Mouse (Mus musculus): ENCODE measurements around the gene Sema3f. TPM values are rescaled to one million over a fixed set of nuclear protein-coding genes. Genes with fewer than 3 reads are reported as not detected.

Gene Sema3f
- total RNA-seq, 2 experiments from 2014 or later: 13.1 to 13.9 TPM

DNA sequence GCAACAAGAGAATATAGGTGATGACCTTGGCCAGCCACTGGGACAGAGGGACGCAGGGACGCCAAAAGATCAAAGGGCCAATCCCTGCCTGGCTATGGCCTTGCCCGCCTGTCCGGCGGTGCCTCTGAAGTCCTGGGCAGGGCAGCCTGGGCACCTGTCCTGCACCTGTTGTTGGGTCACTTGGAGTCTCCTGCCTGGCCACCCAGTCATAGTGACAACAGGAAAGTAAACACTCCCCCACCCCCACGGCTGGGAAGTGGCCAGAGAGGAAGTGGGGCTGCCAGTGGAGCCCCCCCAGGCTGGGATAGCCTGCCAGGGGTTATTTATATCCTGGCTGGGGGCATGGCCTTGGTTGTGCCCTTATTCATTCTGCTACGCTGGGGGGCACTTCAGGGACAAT, 15.6 kb downstream of the Sema3f start:
- DNase-seq (ENCODE audit: low spot score in 2 of 2): no peak

DNA sequence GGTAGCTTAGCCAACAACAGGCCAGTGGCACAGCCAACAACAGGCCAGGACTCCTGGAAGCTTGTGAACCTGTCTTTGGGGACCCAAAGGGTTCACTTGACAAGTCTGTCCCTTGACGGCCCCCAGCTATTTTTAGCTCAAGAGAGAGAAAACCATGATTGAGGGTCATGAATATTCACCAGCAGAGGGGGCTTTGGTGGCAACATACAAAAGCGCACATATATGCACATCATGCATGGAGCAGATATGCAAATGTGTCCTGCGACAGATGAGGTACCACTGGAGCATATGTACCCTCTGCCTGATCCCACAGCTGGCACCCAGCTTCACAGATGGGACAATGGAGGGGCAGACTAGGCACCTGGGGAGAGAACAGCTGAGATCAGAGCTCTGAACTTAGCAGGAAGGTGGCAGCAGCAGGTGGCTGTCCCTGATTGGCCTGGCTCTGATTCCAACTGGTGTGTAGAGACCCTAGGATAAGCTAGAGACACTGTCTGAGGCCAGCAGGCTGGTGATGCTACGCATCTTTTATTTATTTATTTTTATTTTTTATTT, 16.8 kb downstream of the Sema3f start:
- DNase-seq (ENCODE audit: low spot score in 2 of 2): no peak

DNA sequence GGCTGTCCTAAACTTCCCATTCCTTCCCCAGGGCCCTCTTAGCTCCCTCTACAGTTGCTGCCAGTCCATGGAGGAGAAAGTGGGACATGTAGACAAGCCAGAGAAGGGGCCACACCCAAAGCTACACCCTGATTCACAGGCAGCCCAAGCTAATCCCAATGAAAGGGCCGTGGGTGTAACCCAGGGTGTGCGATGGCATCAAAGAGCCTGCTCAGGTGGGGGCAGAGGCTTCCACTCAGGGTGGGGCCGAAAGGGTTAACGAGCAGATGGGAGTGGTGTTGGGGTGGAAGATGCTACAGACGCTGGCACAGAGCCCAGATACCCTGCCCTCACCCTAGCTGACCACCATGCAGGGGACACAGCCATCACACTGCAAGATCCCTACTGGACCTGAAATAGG, 17.5 kb downstream of the Sema3f start:
- no peak for DNase-seq (ENCODE audit: low spot score in 2 of 2)

DNA sequence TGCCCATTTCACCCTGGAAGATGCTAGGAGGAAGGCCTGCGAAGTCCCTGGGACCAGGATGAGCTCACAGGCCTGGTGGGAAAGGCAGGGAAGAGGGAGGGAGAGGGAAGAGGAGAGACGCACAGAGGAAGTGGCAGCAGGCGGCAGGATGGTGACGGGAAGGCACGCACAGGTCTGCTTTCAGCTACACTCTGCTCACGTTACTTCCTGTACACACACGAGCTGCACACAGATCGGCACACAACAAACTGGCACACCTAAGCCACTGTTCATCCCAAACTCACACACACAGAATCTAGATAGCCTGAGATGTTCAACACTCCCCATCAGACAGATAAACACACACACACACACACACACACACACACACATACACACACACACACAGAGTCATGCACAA, 19.9 kb downstream of the Sema3f start:
- DNase-seq (ENCODE audit: low spot score in 2 of 2): no peak

DNA sequence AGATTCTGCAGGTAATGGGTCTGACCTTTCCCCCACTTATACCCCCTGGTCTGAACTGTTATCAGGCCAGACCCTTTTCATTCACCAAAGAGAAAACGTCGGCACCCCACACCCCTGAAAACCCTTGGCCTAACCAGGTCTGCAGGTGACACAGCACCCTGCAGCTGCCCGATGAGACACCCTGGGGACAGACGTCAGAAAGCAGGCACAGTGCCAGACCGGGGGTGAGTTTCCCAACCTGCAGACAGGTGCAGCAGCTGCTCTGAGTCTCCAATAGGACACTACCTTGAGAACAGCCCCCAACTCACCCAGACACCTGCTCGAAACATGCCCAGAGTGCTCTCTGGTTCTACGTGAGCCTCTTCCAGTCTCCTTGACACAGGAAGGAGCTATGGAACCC, 21.3 kb downstream of the Sema3f start:
- DNase-seq (ENCODE audit: low spot score in 2 of 2): no peak

DNA sequence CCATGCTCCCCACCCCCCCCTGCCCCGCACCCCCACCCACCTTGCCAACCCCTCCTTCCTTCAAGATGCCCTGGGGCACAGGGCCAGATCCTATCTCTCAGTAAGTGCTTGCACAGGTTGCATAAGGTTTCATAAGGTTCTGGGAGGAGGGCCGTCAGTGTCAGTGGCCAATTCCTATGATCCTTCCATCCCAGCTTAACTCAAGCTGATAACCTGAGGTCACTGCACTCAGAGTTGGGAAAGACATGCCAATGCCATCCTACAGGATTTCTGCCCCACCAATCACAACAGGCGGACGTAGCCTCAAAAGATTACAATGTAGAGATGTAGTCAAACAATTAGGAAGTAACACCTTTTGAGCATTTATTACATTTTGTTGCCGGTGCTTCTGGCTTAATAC, 21.9 kb downstream of the Sema3f start:
- no peak for DNase-seq (ENCODE audit: low spot score in 2 of 2)

DNA sequence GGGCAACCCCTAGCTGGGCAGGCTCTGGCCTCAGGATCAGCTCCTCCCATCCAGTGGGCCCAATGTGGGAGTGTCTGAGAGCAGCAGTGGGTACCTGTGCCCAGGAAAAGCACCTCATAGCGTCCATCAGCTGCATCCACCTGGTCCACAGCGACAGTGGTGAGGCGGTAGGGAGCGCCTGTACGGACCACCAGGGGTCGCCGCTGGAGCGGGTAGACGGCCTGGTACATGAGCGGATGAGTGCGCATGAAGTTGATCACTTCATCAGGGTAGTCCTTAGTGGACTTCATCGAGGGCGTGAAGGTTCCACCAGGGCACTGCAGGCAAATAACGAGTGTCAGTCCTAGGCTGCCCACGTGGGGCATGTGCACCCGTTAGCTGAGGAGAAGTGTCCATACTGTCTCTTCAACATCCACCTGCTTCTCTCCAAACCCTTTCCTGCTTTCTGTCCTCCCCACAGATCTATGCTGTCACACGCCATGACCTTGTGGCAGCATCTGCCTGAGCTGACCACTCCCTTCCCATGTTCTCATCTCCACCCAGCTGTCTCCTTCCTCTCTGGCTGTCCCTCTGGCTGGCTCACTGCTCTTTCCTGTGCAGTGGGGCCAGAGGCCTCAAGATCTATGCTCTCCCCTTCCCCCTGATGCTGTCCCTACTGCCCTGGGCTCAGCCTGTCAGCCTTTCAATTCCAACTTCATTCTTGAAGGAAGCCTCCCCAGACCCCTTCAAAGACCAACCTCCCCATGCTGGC, 24.9 kb downstream of the Sema3f start:
- no peak for DNase-seq (ENCODE audit: low spot score in 2 of 2)

DNA sequence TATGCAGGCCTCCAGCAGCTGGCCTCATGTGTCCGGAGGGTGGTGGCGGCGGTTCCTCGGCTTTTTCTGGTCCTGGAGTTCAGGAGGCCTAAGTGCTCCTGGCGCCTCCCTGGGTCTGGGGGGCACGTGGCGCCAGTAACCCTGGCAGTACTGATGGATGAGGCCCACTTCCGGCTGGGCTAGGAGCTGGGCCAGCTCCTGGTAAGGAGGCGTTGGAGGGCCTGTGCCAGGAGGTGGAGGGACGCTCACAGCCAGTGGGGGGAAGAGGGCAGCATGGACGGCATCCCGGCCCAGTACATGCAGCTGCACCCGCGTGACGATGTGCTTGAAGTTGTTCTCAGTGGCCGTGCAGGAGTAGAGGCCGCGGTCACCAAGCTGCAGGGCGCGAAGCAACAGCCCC, 27.9 kb downstream of the Sema3f start:
- DNase-seq (ENCODE audit: low spot score in 2 of 2): no peak

DNA sequence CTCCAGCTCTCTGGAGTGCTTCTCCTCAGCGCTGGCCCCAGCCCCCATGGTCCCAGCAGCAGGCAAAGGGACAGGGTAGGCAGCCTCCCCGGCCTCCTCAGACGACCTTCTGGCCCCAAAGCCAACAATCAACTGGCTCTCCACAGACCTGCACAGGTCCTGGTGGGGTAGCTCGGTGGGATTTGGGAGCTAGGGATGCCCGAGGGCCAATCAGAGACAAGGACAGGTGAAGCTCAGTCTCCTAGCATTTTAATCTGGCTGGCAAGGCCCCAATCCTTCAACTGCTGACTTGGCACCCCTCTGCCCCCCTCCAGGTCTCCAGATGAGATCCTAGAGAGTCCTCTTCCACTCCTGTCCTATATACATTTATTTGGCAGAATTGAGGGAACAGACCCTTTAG, 30.8 kb downstream of the Sema3f start, which contains the start of gene Gnat1:
Gnat1 (minus strand) TSS at position 212 of the 400 bp plus-strand sequence.
- no peak for DNase-seq (ENCODE audit: low spot score in 2 of 2)

DNA sequence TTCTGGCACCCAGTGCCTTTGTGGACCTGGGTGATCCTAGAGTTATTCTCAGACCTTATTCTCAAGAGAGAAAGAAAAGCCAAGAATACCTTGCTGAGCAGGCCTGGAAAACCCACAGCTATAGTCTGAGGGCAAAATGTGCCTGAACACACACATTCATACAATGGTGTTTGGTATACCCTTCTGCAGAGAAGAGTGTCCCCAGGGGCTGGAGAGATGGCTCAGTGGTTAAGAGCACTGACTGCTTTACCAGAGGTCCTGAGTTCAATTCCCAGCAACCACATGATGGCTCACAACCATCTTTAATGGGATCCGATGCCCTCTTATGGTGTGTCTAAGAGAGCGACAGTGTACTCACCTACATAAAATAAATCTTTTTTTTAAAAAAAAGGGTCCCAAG, 31.4 kb downstream of the Sema3f start:
- no peak for DNase-seq (ENCODE audit: low spot score in 2 of 2)

DNA sequence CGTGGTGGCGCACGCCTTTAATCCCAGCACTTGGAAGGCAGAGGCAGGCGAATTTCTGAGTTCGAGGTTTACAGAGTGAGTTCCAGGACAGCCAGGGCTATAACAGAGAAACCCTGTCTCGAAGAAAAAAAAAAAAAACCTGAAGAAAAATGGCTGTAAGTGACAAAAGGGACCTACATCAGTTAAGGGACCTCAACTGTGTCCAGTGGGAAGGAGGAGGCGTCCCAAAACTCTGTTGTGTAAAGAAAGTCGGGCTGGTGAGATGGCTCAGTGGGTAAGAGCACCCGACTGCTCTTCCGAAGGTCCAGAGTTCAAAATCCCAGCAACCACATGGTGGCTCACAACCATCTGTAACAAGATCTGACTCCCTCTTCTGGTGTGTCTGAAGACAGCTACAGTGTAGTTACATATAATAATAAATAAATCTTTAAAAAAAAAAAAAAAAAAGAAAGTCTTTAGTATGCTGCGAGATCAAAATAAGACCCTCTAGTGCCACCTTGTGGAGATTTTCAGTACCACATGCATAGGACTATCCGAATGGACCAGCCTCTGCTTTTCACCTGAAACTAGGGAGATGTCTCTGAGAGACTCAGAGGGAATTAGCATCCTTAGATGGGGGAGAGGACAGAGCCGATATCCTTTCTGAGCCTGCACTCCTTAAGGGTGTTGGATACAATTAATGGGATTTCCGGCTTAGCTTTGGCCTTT, 32.3 kb downstream of the Sema3f start:
- DNase-seq (ENCODE audit: low spot score in 2 of 2): peak; percentile 74 to 87

DNA sequence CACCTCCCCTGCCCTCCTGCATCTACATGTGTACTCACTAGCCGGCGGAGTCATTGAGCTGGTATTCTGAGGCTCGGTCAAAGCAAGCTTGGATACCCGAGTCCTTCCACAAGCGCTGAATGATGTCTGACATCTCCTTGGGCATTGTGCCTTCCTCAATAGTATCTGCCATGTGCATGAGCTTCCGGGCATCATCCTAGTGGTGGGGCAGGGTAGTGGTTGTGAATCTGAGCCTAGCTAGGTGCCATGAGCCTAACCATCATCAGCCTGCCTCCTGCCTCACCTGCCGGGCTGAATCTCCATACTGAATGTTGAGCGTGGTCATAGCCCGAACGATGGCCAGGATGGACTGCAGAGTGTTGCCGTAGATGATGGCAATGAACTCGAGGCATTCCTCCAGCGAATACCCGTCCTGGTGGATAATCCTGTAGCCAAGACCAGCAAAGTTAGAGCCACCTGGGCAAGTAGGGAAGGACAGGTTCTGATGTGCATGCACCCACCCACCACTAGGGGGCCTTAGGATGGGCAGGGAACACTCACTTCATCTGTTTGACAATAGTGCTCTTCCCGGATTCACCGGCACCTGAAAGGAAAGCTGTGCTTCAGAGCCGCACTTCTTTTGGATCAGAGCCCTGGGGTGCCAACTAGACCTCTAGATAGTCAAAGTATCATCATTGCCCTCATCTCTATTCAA, 33.0 kb downstream of the Sema3f start:
- no peak for DNase-seq (ENCODE audit: low spot score in 2 of 2)

DNA sequence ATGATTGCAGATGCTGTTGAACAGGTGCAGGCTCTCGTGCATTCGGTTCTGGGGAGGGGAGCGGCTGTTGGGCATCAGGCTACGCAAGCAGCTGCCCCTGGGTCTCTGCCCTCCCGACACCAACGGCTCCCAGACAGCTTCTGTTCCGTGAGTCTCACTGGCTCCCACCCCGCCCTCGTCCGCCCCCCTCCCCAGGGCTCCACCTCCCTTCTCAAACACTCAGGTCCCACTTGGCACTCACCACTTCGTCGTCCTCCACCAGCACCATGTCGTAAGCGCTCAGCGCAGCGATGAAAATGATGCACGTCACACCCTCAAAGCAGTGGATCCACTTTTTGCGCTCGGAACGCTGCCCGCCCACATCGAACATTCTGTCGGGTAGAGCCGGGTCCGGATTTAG, 34.0 kb downstream of the Sema3f start:
- DNase-seq (ENCODE audit: low spot score in 2 of 2): peak in 1 of 2 experiments; percentile 32

DNA sequence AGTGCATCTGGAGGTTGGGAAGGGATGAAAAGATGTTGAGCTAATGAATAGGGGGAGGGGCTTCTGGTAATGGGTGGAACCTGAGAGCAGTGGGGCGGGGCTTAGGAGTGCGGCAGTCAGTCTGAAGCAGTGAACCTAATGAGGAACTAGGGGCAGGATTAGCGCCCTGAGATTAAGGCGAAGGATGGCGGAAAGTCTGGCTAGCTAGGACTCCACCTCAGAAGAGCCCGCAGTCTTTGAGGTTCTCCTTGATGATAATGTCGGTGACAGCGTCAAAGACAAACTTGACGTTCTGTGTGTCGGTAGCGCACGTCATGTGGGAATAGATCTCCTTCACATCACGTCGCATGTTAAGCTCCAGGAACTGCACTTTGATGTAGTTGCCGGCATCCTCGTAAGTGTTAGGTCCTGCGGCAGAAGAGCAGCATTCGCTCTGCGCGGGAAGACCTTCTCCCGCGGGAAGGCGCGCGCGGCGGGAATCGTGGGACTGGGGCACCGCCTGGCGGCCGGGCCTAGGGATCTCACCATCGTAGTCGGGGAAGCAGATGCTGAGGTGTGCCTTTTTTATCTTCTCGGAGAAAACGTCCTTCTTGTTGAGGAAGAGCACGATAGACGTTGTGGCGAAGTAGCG, 34.5 kb downstream of the Sema3f start:
- peak; percentile 69 to 70 for DNase-seq (ENCODE audit: low spot score in 2 of 2)

DNA sequence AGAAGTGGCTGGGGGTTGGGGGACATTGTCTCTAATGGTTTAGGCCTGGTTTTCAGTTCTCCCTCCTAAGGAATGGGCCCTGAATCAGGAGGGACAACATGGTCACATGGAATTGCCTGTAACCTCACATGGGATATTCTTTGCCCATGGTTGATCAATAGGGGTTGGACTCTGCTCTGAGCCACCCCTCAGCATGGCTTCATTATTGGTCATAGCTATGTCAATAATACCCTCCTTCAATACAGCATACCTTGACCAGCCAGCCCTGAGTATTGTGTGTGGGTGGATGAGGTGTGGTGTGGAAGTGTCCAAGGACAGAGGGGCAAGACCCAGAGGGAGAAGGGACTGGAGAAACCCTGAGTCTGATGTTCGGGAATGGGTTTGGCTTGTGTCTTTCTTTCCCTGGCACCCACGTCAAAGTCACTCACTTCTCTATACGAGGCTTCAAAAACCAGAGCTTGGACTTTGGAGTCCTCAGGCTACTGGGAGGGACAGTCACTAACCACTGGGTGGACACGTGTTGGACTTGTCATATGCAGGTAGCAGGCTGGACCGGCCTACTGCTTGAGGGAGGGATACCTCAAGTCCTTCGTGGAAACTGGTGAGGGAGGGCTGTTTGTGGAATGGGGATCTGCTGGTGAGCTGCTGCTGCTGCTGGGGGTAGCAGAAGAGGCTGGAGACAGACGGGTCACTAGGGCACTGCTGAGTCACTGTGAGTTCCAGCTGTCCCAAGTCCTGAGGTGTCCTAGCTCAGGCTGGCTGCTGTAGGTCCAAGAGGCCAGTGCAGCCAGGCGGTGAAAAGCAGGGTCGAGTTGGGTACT, 35.5 kb downstream of the Sema3f start:
- no peak for DNase-seq (ENCODE audit: low spot score in 2 of 2)

DNA sequence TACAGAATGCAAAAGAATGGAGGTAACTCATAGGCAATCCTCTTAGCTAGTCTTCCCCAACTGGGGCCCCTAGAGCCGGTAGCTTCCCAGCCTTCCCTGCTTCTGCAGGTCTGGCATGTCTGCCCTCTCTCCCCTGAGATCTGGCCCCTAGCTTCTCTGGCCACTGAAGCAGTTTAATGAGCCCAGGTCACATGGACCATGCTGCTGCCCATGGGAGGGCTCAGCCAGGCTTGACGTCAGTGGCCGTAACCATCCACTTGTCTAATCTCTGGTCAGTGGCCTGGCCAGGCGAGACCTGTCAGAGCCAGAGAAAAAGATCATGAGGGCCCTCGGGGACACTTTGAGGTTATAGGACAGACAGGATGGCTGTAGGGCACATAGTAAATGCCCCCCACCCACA, 40.0 kb downstream of the Sema3f start:
- DNase-seq (ENCODE audit: low spot score in 2 of 2): no peak

DNA sequence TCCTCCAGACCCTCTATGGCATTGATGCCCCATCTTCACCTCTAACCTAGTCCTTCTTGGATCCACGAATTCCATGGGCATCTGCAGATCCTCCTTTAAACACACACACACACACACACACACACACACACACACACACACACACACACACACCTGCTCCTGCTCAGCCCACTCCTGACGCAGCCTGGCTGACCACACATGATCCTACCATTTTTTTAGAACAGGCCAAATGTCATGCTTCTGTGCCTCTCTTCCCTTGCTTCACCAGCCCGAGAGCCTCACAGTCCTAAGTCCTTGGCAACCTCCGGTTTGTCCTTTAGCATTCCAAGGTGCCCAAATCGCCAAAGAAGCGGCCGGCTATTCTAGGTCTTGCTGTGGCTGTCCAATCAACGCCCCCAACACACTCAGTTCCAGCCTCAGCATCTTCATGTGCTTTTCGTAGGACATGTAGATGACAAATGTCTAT, 40.8 kb downstream of the Sema3f start, which contains the start of gene Slc38a3:
Slc38a3 (minus strand) TSS at position 51 of the 466 bp plus-strand sequence.
- no peak for DNase-seq (ENCODE audit: low spot score in 2 of 2)

DNA sequence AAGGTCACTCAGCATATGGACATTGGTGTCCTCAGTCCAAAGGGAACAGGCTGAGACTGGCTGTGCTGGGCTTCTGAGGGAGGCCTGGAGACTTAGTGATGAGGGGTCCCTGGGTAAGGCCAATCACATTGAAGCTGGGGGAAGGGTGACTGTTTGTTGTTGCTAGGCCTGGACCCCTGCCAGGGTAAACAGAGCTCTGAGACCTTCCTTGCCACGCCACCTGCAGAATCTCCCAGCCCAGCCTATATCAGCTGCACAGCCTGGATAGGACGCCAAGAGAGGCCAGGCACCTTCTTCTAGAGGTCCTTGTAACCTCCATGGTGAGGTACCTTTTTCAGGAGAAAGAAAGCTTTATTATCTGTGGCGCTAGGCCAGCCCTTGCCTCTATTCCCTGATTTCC, 41.4 kb downstream of the Sema3f start:
- DNase-seq (ENCODE audit: low spot score in 2 of 2): no peak

DNA sequence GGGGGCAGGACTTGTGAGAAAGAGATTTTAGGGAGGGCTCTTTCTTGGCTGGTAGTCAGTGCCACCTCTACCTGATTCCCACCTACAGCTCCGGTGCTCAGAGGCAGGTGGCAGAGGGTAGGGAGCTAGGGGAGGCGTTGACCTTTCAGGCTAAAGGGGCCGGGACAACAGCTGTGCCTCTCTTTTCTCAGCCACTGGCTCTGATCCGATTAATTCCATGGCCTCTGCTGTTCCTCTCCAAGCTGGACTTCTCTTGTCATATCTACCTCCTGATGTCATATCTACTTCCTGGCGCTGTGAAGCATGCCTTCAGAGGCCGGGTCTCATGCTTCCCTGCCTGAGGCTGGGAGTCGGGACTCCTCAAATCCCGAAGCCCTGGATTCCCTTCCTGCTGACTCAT, 42.3 kb downstream of the Sema3f start:
- no peak for DNase-seq (ENCODE audit: low spot score in 2 of 2)

DNA sequence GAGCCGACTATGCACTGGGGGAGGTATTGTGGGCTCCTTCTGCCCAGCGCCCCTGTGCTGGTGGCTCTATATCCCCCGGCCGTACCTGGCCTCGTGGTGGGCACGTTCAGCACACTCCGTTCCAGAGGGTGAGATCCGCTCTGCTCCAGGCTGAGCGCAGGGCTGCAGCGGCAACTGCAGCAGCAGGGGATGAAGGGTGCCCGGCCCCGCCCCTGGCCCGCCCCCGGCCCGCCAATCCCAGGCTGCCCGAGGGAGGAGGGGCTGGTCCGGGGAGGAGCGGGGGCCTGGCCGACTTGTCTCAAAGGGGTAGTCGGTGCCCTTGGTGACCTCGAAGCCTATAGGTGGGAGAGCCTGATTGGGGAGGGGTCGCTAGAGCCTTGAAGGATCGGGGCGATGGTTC, 43.1 kb downstream of the Sema3f start:
- peak in 1 of 2 experiments; percentile 32 for DNase-seq (ENCODE audit: low spot score in 2 of 2)

All from left cerebral cortex, adult 18-20 months (tissue).